In genomic region chr15:90679760-90680579, GRCm38 (mm10) we compare ENCODE assay signal across 8 mouse cellular contexts. TPM values are rescaled to one million over a fixed set of nuclear protein-coding genes. Genes with fewer than 3 reads are reported as not detected.
DNase-seq lines count a peak whose midpoint lies in the region; ATAC-seq lines count a peak whose summit lies in the region.

No protein-coding gene starts in this region.

- WGBS in hindbrain, embryonic 11.5 days = 3% methylated on average over 36 of the region's 36 CpGs

- H3K4me2 ChIP-seq in hindbrain, embryonic 11.5 days (replicated peaks; ENCODE audit: low read depth, low read length) = peak overlapping the region; percentile 80

- ATAC-seq in hindbrain, embryonic 11.5 days (ENCODE audit: low FRiP score) = peak; percentile 86

- H3K4me1 ChIP-seq in hindbrain, embryonic 11.5 days (replicated peaks; ENCODE audit: control insufficient read depth, insufficient read depth, low read length) = 0 out of 2 replicates have a peak, but pooled peaks cover 3% of the 10 kb centered on the region

- H3K27ac ChIP-seq in hindbrain, embryonic 11.5 days (ENCODE audit: low read depth, low read length) = no peak overlapping the region

- DNase-seq in T-cell, adult 2 months (ENCODE audit: low spot score) = peak; percentile 15
- peak; percentile 79 to 84 for DNase-seq in cerebellum, postnatal 14 days
- DNase-seq in frontal cortex, postnatal 25 days (ENCODE audit: low spot score in 2 of 2) = peak; percentile 54 to 57
- peak; percentile 85 for DNase-seq in hindbrain, embryonic 11.5 days (ENCODE audit: low spot score)
- peak; percentile 75 to 83 for DNase-seq in layer of hippocampus, postnatal 10 days (ENCODE audit: low spot score in 2 of 2)
- peak; percentile 68 for DNase-seq in lung, postnatal 10 days
- DNase-seq in retina, embryonic 14.5 days (ENCODE audit: low spot score) = peak; percentile 83
- peak; percentile 77 for DNase-seq in urinary bladder, postnatal 25 days (ENCODE audit: low spot score)

- peak overlapping the region; percentile 58 for H3K9ac ChIP-seq in hindbrain, embryonic 11.5 days (ENCODE audit: low read depth, low read length)

- peaks cover 3% of the 10 kb centered on the region for H3K27me3 ChIP-seq in hindbrain, embryonic 11.5 days (ENCODE audit: control insufficient read depth, insufficient read depth, low read length)

- H3K4me3 ChIP-seq in hindbrain, embryonic 11.5 days (ENCODE audit: low read depth, low read length) = peak overlapping the region; percentile 66

- no peaks in the 10 kb centered on the region for H3K9me3 ChIP-seq in hindbrain, embryonic 11.5 days (ENCODE audit: control insufficient read depth, low read length)

- no peaks in the 10 kb centered on the region for H3K36me3 ChIP-seq in hindbrain, embryonic 11.5 days (ENCODE audit: control insufficient read depth, insufficient read depth, low read length)

RNA-seq across cellular contexts. Expression of gene Cpne8, which starts 0.7 kb away (rescaled TPM):
- 7.0 and 10.4 TPM in 2 replicates for polyA plus RNA-seq in hindbrain, embryonic 11.5 days (2014; fragmentation: Nextera tagmentation; extraction: Ambion mirVana)
- 10 to 100 TPM; 28.5 to 29.1 TPM for total RNA-seq in layer of hippocampus, postnatal 10 days (2021)

Comparison
In these comparisons a context has a peak if more than half of its experiments do, and no peak if none do; other contexts are left out.
1. DNase-seq: peak in every context shown above with its lines; median percentile 85 in hindbrain, embryonic 11.5 days; 83 in retina, embryonic 14.5 days; 82 in cerebellum, postnatal 14 days; 79 in layer of hippocampus, postnatal 10 days; 77 in urinary bladder, postnatal 25 days; 68 in lung, postnatal 10 days; 56 in frontal cortex, postnatal 25 days; 15 in T-cell, adult 2 months.